Mouse (Mus musculus) MEL (cell line): ENCODE data around the gene Gm17402. TPM values are rescaled to one million over a fixed set of nuclear protein-coding genes. Genes with fewer than 3 reads are reported as not detected.

ENCODE experiments used
- DNase-seq: peaks from one replicate; pipeline ENCODE4 v3.0.0; 2011; ENCODE audit warnings: low read depth, low spot score
- H3K27ac ChIP-seq: 2 replicates; pipeline ENCODE4 v1.5.1; 2012; ENCODE audit warnings: low read depth, mild to moderate bottlenecking, control low read depth, low read length, moderate library complexity; ENCODE audit not compliant: control insufficient read depth
- H3K27me3 ChIP-seq, 2 experiments: fragments of 150-350 bp in 1 of 2; sonication (generic) in 1 of 2; 2 replicates each; pipeline ENCODE4 v1.6.1; 2012; ENCODE audit warnings: low read length in 2 of 2, mild to moderate bottlenecking in 2 of 2, improper control_type of control experiment in 1 of 2, moderate library complexity in 1 of 2; ENCODE audit not compliant: insufficient read depth in 2 of 2, control insufficient read depth in 1 of 2
- H3K36me3 ChIP-seq, 2 experiments: 2 replicates each; pipeline ENCODE4 v1.6.1; 2012 to 2014; ENCODE audit warnings: low read length in 2 of 2, improper control_type of control experiment in 1 of 2, inconsistent platforms in 1 of 2, mild to moderate bottlenecking in 1 of 2; ENCODE audit not compliant: insufficient read depth in 2 of 2, control insufficient read depth in 1 of 2
- H3K4me1 ChIP-seq, 2 experiments: fragments of 150-350 bp in 1 of 2; sonication (generic) in 1 of 2; 2 replicates each; pipeline ENCODE4 v1.6.1; 2012; ENCODE audit warnings: low read length in 2 of 2, improper control_type of control experiment in 1 of 2, mild to moderate bottlenecking in 1 of 2; ENCODE audit not compliant: insufficient read depth in 2 of 2, control insufficient read depth in 1 of 2
- H3K4me3 ChIP-seq, 2 experiments: fragments of 150-350 bp in 1 of 2; sonication (generic) in 1 of 2; 2 replicates each; pipeline ENCODE4 v1.5.1; 2012; ENCODE audit warnings: low read depth in 2 of 2, low read length in 2 of 2, mild to moderate bottlenecking in 2 of 2, moderate library complexity in 2 of 2, control low read depth in 1 of 2, improper control_type of control experiment in 1 of 2; ENCODE audit not compliant: control insufficient read depth in 1 of 2, insufficient read depth in 1 of 2
- H3K79me2 ChIP-seq: 2 replicates; pipeline ENCODE4 v1.6.1; 2012; ENCODE audit warnings: mild to moderate bottlenecking, low read length, moderate library complexity; ENCODE audit not compliant: control insufficient read depth, poor library complexity, insufficient read depth
- H3K9ac ChIP-seq: 2 replicates; pipeline ENCODE4 v1.6.1; 2012; ENCODE audit warnings: low read depth, mild to moderate bottlenecking, control low read depth, low read length, moderate library complexity; ENCODE audit not compliant: control insufficient read depth, poor library complexity, severe bottlenecking
- H3K9me3 ChIP-seq: fragments of 150-350 bp; sonication (generic); replicated peaks from 2 replicates; pipeline ENCODE4 v1.6.1; 2012; ENCODE audit warnings: mild to moderate bottlenecking, low read length, improper control_type of control experiment, moderate library complexity; ENCODE audit not compliant: insufficient read depth
- BHLHE40 ChIP-seq: IDR thresholded peaks from 2 replicates; pipeline ENCODE4 v1.6.1; 2012; ENCODE audit warnings: low read depth, mild to moderate bottlenecking, inconsistent platforms, low read length, improper control_type of control experiment, borderline replicate concordance
- CHD1 ChIP-seq: IDR thresholded peaks from 2 replicates; pipeline ENCODE4 v1.6.1; 2012; ENCODE audit warnings: low read depth, mild to moderate bottlenecking, inconsistent platforms, low read length, improper control_type of control experiment
- CHD2 ChIP-seq: IDR thresholded peaks from 2 replicates; pipeline ENCODE4 v1.6.1; 2011; ENCODE audit warnings: low read length, improper control_type of control experiment
- CTCF ChIP-seq, 3 experiments: IDR thresholded peaks in 2 of 3; conservative IDR thresholded peaks in 1 of 3; 2 replicates each; pipeline ENCODE4 v1.5.1; 2011 to 2012; ENCODE audit warnings: low read length in 3 of 3, low read depth in 2 of 3, mild to moderate bottlenecking in 2 of 3, improper control_type of control experiment in 1 of 3, inconsistent platforms in 1 of 3, mixed read lengths in 1 of 3, moderate library complexity in 1 of 3; ENCODE audit not compliant: control insufficient read depth in 1 of 3, insufficient read depth in 1 of 3, poor library complexity in 1 of 3, severe bottlenecking in 1 of 3
- ELF1 ChIP-seq: IDR thresholded peaks from 2 replicates; pipeline ENCODE4 v1.6.1; 2014; ENCODE audit warnings: low read depth, mild to moderate bottlenecking, inconsistent platforms, low read length, improper control_type of control experiment, moderate library complexity
- EP300 ChIP-seq, 2 experiments: IDR thresholded peaks; 2 replicates each; pipeline ENCODE4 v1.6.1; 2011; ENCODE audit warnings: improper control_type of control experiment in 2 of 2, low read length in 2 of 2, low read depth in 1 of 2, mild to moderate bottlenecking in 1 of 2
- GABPA ChIP-seq: IDR thresholded peaks from 2 replicates; pipeline ENCODE4 v1.6.1; 2012; ENCODE audit warnings: low read depth, mild to moderate bottlenecking, inconsistent platforms, low read length, improper control_type of control experiment, moderate library complexity
- HCFC1 ChIP-seq: IDR thresholded peaks from 2 replicates; pipeline ENCODE4 v1.6.1; 2012; ENCODE audit warnings: low read depth, mild to moderate bottlenecking, inconsistent platforms, low read length, improper control_type of control experiment, moderate library complexity
- JUND ChIP-seq: IDR thresholded peaks from 2 replicates; pipeline ENCODE4 v1.6.1; 2011; ENCODE audit warnings: low read depth, mild to moderate bottlenecking, improper control_type of control experiment, low read length
- KAT2A ChIP-seq: conservative IDR thresholded peaks from 2 replicates; pipeline ENCODE4 v1.6.1; 2012; ENCODE audit warnings: low read depth, low read length, improper control_type of control experiment, inconsistent platforms
- MAFK ChIP-seq: IDR thresholded peaks from 2 replicates; pipeline ENCODE4 v1.6.1; 2011; ENCODE audit warnings: low read depth, mild to moderate bottlenecking, low read length, improper control_type of control experiment, borderline replicate concordance
- MAZ ChIP-seq: IDR thresholded peaks from 2 replicates; pipeline ENCODE4 v1.6.1; 2012; ENCODE audit warnings: low read depth, mild to moderate bottlenecking, inconsistent platforms, low read length, improper control_type of control experiment
- MEF2A ChIP-seq: IDR thresholded peaks from 2 replicates; pipeline ENCODE4 v1.6.1; 2014; ENCODE audit warnings: low read depth, mild to moderate bottlenecking, inconsistent platforms, low read length, improper control_type of control experiment; ENCODE audit not compliant: poor library complexity, insufficient replicate concordance, severe bottlenecking; ENCODE audit errors: extremely low read depth
- MXI1 ChIP-seq: IDR thresholded peaks from 2 replicates; pipeline ENCODE4 v1.6.1; 2011; ENCODE audit warnings: mild to moderate bottlenecking, low read depth, low read length, improper control_type of control experiment
- MYB ChIP-seq: IDR thresholded peaks from 2 replicates; pipeline ENCODE4 v1.6.1; 2011; ENCODE audit warnings: mild to moderate bottlenecking, low read depth, low read length, improper control_type of control experiment
- NELFE ChIP-seq: IDR thresholded peaks from 2 replicates; pipeline ENCODE4 v1.6.1; 2011; ENCODE audit warnings: low read depth, low read length, improper control_type of control experiment
- NRF1 ChIP-seq: IDR thresholded peaks from 2 replicates; pipeline ENCODE4 v1.6.1; 2014; ENCODE audit warnings: low read depth, mild to moderate bottlenecking, inconsistent platforms, low read length, improper control_type of control experiment, moderate library complexity; ENCODE audit not compliant: poor library complexity, insufficient read depth, severe bottlenecking
- POLR2AphosphoS5 ChIP-seq: IDR thresholded peaks from 2 replicates; pipeline ENCODE4 v1.6.1; 2012; ENCODE audit warnings: low read depth, borderline replicate concordance, mild to moderate bottlenecking, inconsistent platforms, low read length, moderate library complexity, mixed read lengths
- SIN3A ChIP-seq: IDR thresholded peaks from 2 replicates; pipeline ENCODE4 v1.6.1; 2012; ENCODE audit warnings: low read length, improper control_type of control experiment, inconsistent platforms
- SMC3 ChIP-seq: IDR thresholded peaks from 2 replicates; pipeline ENCODE4 v1.6.1; 2011; ENCODE audit warnings: low read depth, low read length, improper control_type of control experiment
- TAL1 ChIP-seq: IDR thresholded peaks from 2 replicates; pipeline ENCODE4 v1.6.1; 2012; ENCODE audit warnings: mild to moderate bottlenecking, inconsistent platforms, low read length, moderate library complexity, mixed read lengths
- TCF12 ChIP-seq: IDR thresholded peaks from 2 replicates; pipeline ENCODE4 v1.6.1; 2014; ENCODE audit warnings: low read depth, mild to moderate bottlenecking, inconsistent platforms, low read length, improper control_type of control experiment, moderate library complexity
- UBTF ChIP-seq: IDR thresholded peaks from 2 replicates; pipeline ENCODE4 v1.6.1; 2012; ENCODE audit warnings: low read depth, mild to moderate bottlenecking, inconsistent platforms, low read length, improper control_type of control experiment, moderate library complexity, borderline replicate concordance; ENCODE audit not compliant: insufficient read depth
- USF2 ChIP-seq, 2 experiments: IDR thresholded peaks; 2 replicates each; pipeline ENCODE4 v1.6.1; 2011 to 2012; ENCODE audit warnings: improper control_type of control experiment in 2 of 2, low read length in 2 of 2, borderline replicate concordance in 1 of 2, inconsistent platforms in 1 of 2, low read depth in 1 of 2, mild to moderate bottlenecking in 1 of 2; ENCODE audit not compliant: insufficient read depth in 1 of 2
- ZKSCAN1 ChIP-seq: IDR thresholded peaks from 2 replicates; pipeline ENCODE4 v1.6.1; 2012; ENCODE audit warnings: low read depth, mild to moderate bottlenecking, inconsistent platforms, low read length, improper control_type of control experiment, moderate library complexity
- ZNF384 ChIP-seq: IDR thresholded peaks from 2 replicates; pipeline ENCODE4 v1.6.1; 2012; ENCODE audit warnings: low read depth, mild to moderate bottlenecking, inconsistent platforms, low read length, improper control_type of control experiment
- polyA plus RNA-seq, 2 experiments: library from polyadenylated mRNA; stranded (reverse) in 1 of 2; unstranded in 1 of 2; fragments of >175 nt in 1 of 2; fragments of >200 nt in 1 of 2; gene quantifications; 2 replicates each; pipeline versions ENCODE4 v1.2.1 to v1.2.4; 2012; ENCODE audit warnings: low replicate concordance in 2 of 2, low read depth in 1 of 2; ENCODE audit not compliant: insufficient read length in 2 of 2, insufficient read depth in 1 of 2, missing spikeins in 1 of 2
- total RNA-seq: library from RNA; depleted of rRNA; stranded (reverse); fragments of 300-350 nt; gene quantifications from 2 replicates; pipeline ENCODE4 v1.2.3, GENCODE M21; 2012

Gene Gm17402
- total and polyA plus RNA-seq, 3 experiments, result not detected

GRCm38 (mm10) chr3:67358376-67358775, 16.6 kb downstream of the Gm17402 start:
- no peak overlapping the region for H3K4me3 ChIP-seq
- DNase-seq, result no peak

GRCm38 (mm10) chr3:67352763-67353149, 22.2 kb downstream of the Gm17402 start:
- no peak for TF ChIP-seq MAFK
- TF ChIP-seq GABPA, result no peak
- TF ChIP-seq TAL1, result no peak
- TF ChIP-seq EP300 (IDR thresholded peaks at IDR 0.05; ENCODE audit: low read depth in 1 of 2, low read length in 2 of 2), result no peak
- TF ChIP-seq CHD2, result no peak
- TF ChIP-seq NRF1, result no peak
- no peak for TF ChIP-seq MAZ
- no peak for TF ChIP-seq BHLHE40
- no peak for TF ChIP-seq CHD1
- no peak for TF ChIP-seq SIN3A
- no peak for TF ChIP-seq MYB
- TF ChIP-seq NELFE, result no peak
- TF ChIP-seq ELF1, result no peak
- no peak for TF ChIP-seq MEF2A
- no peak for TF ChIP-seq TCF12
- no peak for TF ChIP-seq JUND
- Histone ChIP-seq H3K4me1 (no peaks in the 10 kb centered on the region; a peak in 1 of 4 replicates), H3K36me3 (peaks cover 0 to 3% of the 10 kb centered on the region in 2 experiments; a peak in 1 of 4 replicates), H3K9me3 (no peaks in the 10 kb centered on the region), H3K27ac (no peak overlapping the region), H3K4me3 (no peak overlapping the region), H3K79me2 (no peaks in the 10 kb centered on the region), H3K27me3 (no peaks in the 10 kb centered on the region), H3K9ac (no peak overlapping the region)
- peak; percentile 8 for DNase-seq

More at GRCm38 (mm10) chr3:67358376-67358775, 16.6 kb downstream of the Gm17402 start:
- H3K79me2 ChIP-seq, result no peaks in the 10 kb centered on the region
- no peak for TF ChIP-seq POLR2AphosphoS5
- no peak for TF ChIP-seq SIN3A
- TF ChIP-seq HCFC1, result no peak
- no peak for TF ChIP-seq TCF12
- TF ChIP-seq KAT2A, result no peak
- TF ChIP-seq MAZ, result no peak
- no peak for TF ChIP-seq ZNF384
- TF ChIP-seq ZKSCAN1, result no peak
- no peak for TF ChIP-seq MAFK
- no peak for TF ChIP-seq ELF1
- no peak for TF ChIP-seq SMC3
- no peak for TF ChIP-seq NRF1
- TF ChIP-seq MXI1, result no peak
- no peak for TF ChIP-seq CTCF (IDR thresholded peaks at IDR 0.05 in 2 of 3, conservative IDR thresholded peaks at IDR 0.05 in 1 of 3; ENCODE audit: control insufficient read depth in 1 of 3, insufficient read depth in 1 of 3, low read depth in 2 of 3, low read length in 3 of 3, poor library complexity in 1 of 3, severe bottlenecking in 1 of 3)
- no peak for TF ChIP-seq UBTF
- TF ChIP-seq CHD2, result no peak
- no peak for TF ChIP-seq USF2 (IDR thresholded peaks at IDR 0.05; ENCODE audit: borderline replicate concordance in 1 of 2, insufficient read depth in 1 of 2, low read depth in 1 of 2, low read length in 2 of 2)
- TF ChIP-seq, all 39 proteins: peak for 0
- Histone ChIP-seq H3K27ac (no peak overlapping the region), H3K9me3 (no peaks in the 10 kb centered on the region), H3K27me3 (no peaks in the 10 kb centered on the region), H3K36me3 (peaks cover 0 to 3% of the 10 kb centered on the region in 2 experiments; a peak in 1 of 4 replicates), H3K9ac (no peak overlapping the region), H3K4me1 (no peaks in the 10 kb centered on the region; a peak in 1 of 4 replicates)
